Mouse (Mus musculus) heart, postnatal 25 days (tissue): Measurements from ENCODE around the gene Susd2. TPM values are rescaled to one million over a fixed set of nuclear protein-coding genes. Genes with fewer than 3 reads are reported as not detected.

Source experiments
- DNase-seq: peaks from one replicate; pipeline ENCODE4 v3.0.0; 2022; ENCODE audit warnings: low spot score
- intact Hi-C: fragments of 180-260 bp; cut with DNase I; formaldehyde crosslinking; loops from one replicate; pipeline ENCODE4 v1.15.1; 2025
- total RNA-seq, 2 experiments: library from RNA; stranded (reverse); gene quantifications; 2 replicates each; pipeline ENCODE4 v1.2.3; 2021

Gene Susd2
- total RNA-seq, 2 experiments from 2014 or later = 1.6 to 2.0 TPM

- intact Hi-C loops = no loop called here
- no peak for DNase-seq
Observed at GRCm38 (mm10) chr10:75633576-75634139, 10.2 kb downstream of the Susd2 start.

GRCm38 (mm10) chr10:75633048-75633447 lies 10.8 kb downstream of the Susd2 start:
- DNase-seq = peak; percentile 38
- intact Hi-C loops = no loop called here

- intact Hi-C loops = no loop called here
- peak; percentile 67 for DNase-seq
Observed at GRCm38 (mm10) chr10:75632633-75633032, 11.2 kb downstream of the Susd2 start.

- intact Hi-C loops = no loop called here
- DNase-seq = no peak
Observed at GRCm38 (mm10) chr10:75627490-75627889, 16.3 kb downstream of the Susd2 start.

GRCm38 (mm10) chr10:75626991-75627390 lies 16.8 kb downstream of the Susd2 start:
- DNase-seq = no peak
- intact Hi-C loops = no loop called here

GRCm38 (mm10) chr10:75625920-75626319 lies 17.9 kb downstream of the Susd2 start:
- intact Hi-C loops = no loop called here
- no peak for DNase-seq

GRCm38 (mm10) chr10:75620818-75621217 lies 23.0 kb downstream of the Susd2 start:
- no peak for DNase-seq
- intact Hi-C loops = no loop called here

- DNase-seq = no peak
- intact Hi-C loops = no loop called here
Observed at GRCm38 (mm10) chr10:75616044-75616443, 27.8 kb downstream of the Susd2 start.

- intact Hi-C loops = no loop called here
Observed at GRCm38 (mm10) chr10:75610486-75610885, 33.3 kb downstream of the Susd2 start.

GRCm38 (mm10) chr10:75608975-75609374 lies 34.8 kb downstream of the Susd2 start:
- DNase-seq = no peak
- intact Hi-C loops = no loop called here

More at GRCm38 (mm10) chr10:75610486-75610885, 33.3 kb downstream of the Susd2 start:
- no peak for DNase-seq

GRCm38 (mm10) chr10:75607253-75607652 lies 36.6 kb downstream of the Susd2 start:
- no peak for DNase-seq
- intact Hi-C loops = no loop called here

- no peak for DNase-seq
- intact Hi-C loops = no loop called here
Observed at GRCm38 (mm10) chr10:75605162-75605846, 38.5 kb downstream of the Susd2 start.

- intact Hi-C loops = no loop called here
- no peak for DNase-seq
Observed at GRCm38 (mm10) chr10:75600189-75600730, 43.5 kb downstream of the Susd2 start.

GRCm38 (mm10) chr10:75595981-75596380 lies 47.8 kb downstream of the Susd2 start:
- intact Hi-C loops = no loop called here
- peak; percentile 74 for DNase-seq

- DNase-seq = no peak
- intact Hi-C loops = no loop called here
Observed at GRCm38 (mm10) chr10:75592585-75592984, 51.2 kb downstream of the Susd2 start.

GRCm38 (mm10) chr10:75591211-75591894 lies 52.5 kb downstream of the Susd2 start:
- peak; percentile 44 for DNase-seq
- intact Hi-C loops = no loop called here

GRCm38 (mm10) chr10:75589651-75590050 lies 54.2 kb downstream of the Susd2 start:
- peak; percentile 21 for DNase-seq
- intact Hi-C loops = loop anchor here (5.0 kb wide), 1 partner anchor 263 kb away; no protein-coding TSS in a partner anchor

GRCm38 (mm10) chr10:75589129-75589528 lies 54.7 kb downstream of the Susd2 start, which contains the start of gene Ggt5:
TSS of gene Ggt5 (plus strand) at chr10:75589340.
- intact Hi-C loops = loop anchor here (5.0 kb wide), 1 partner anchor 263 kb away; no protein-coding TSS in a partner anchor
- peak; percentile 49 for DNase-seq

- DNase-seq = peak; percentile 29
- intact Hi-C loops = loop anchor here (5.0 kb wide), 1 partner anchor 264 kb away; no protein-coding TSS in a partner anchor
Observed at GRCm38 (mm10) chr10:75588336-75588735, 55.5 kb downstream of the Susd2 start.

- DNase-seq = peak; percentile 42
- intact Hi-C loops = loop anchor here (2.0 to 5.0 kb wide), 2 partner anchors 117 to 265 kb away; no protein-coding TSS in a partner anchor
Observed at GRCm38 (mm10) chr10:75587781-75588180, 56.0 kb downstream of the Susd2 start.
